Mouse (Mus musculus): Measurements from ENCODE around the gene Ext2. TPM values are rescaled to one million over a fixed set of nuclear protein-coding genes. Genes with fewer than 3 reads are reported as not detected.

Gene Ext2
- total and polyA plus RNA-seq, 3 experiments, result 28.9 to 44.0 (median 43.8) TPM

- Histone ChIP-seq H3K79me2 (replicated peaks; ENCODE audit: control insufficient read depth, insufficient read depth, low read length) (no peaks in the 10 kb centered on the region), H3K4me3 (no peak overlapping the region), H3K27me3 (ENCODE audit: control insufficient read depth, insufficient read depth, low read length) (no peaks in the 10 kb centered on the region), H3K36me3 (ENCODE audit: control insufficient read depth, insufficient read depth, low read length) (no peaks in the 10 kb centered on the region), H3K27ac (no peak overlapping the region), H3K4me1 (ENCODE audit: control insufficient read depth, insufficient read depth, low read length) (no peaks in the 10 kb centered on the region), H3K9ac (ENCODE audit: low read depth, low read length) (no peak overlapping the region)
- intact Hi-C loops (cut with DNase I), result no loop called here
- WGBS, result 94% methylated on average over 3 of the region's 3 CpGs
- TF ChIP-seq CTCF (IDR thresholded peaks at IDR 0.05) (no peak), POLR2A (IDR thresholded peaks at IDR 0.05; ENCODE audit: insufficient read depth, low read depth, low read length) (no peak), EP300 (IDR thresholded peaks at IDR 0.05; ENCODE audit: insufficient read depth, low read depth, low read length) (no peak)
- DNase-seq, result no peak
Observed at GRCm38 (mm10) chr2:93760389-93760788, 62.0 kb downstream of the Ext2 start.

- intact Hi-C loops (cut with DNase I), result no loop called here
- Histone ChIP-seq H3K36me3 (ENCODE audit: control insufficient read depth, insufficient read depth, low read length) (no peaks in the 10 kb centered on the region), H3K27me3 (ENCODE audit: control insufficient read depth, insufficient read depth, low read length) (no peaks in the 10 kb centered on the region), H3K79me2 (replicated peaks; ENCODE audit: control insufficient read depth, insufficient read depth, low read length) (no peaks in the 10 kb centered on the region), H3K27ac (no peak overlapping the region), H3K9ac (ENCODE audit: low read depth, low read length) (no peak overlapping the region), H3K4me3 (no peak overlapping the region), H3K4me1 (ENCODE audit: control insufficient read depth, insufficient read depth, low read length) (0 out of 2 replicates have a peak, but pooled peaks cover 2% of the 10 kb centered on the region)
- 58% methylated on average over 7 of the region's 7 CpGs for WGBS
- no peak for TF ChIP-seq POLR2A (IDR thresholded peaks at IDR 0.05; ENCODE audit: insufficient read depth, low read depth, low read length)
- TF ChIP-seq EP300 (IDR thresholded peaks at IDR 0.05; ENCODE audit: insufficient read depth, low read depth, low read length), result no peak
- TF ChIP-seq CTCF (IDR thresholded peaks at IDR 0.05), result no peak
- no peak for DNase-seq
Observed at GRCm38 (mm10) chr2:93759173-93759572, 63.2 kb downstream of the Ext2 start.

- Histone ChIP-seq H3K4me3 (no peak overlapping the region), H3K36me3 (ENCODE audit: control insufficient read depth, insufficient read depth, low read length) (no peaks in the 10 kb centered on the region), H3K79me2 (replicated peaks; ENCODE audit: control insufficient read depth, insufficient read depth, low read length) (no peaks in the 10 kb centered on the region), H3K27me3 (ENCODE audit: control insufficient read depth, insufficient read depth, low read length) (no peaks in the 10 kb centered on the region), H3K9ac (ENCODE audit: low read depth, low read length) (no peak overlapping the region), H3K4me1 (ENCODE audit: control insufficient read depth, insufficient read depth, low read length) (0 out of 2 replicates have a peak, but pooled peaks cover 2% of the 10 kb centered on the region), H3K27ac (no peak overlapping the region)
- no peak for DNase-seq
- intact Hi-C loops (cut with DNase I), result no loop called here
- no peak for TF ChIP-seq POLR2A (IDR thresholded peaks at IDR 0.05; ENCODE audit: insufficient read depth, low read depth, low read length)
- TF ChIP-seq CTCF (IDR thresholded peaks at IDR 0.05), result no peak
- no peak for TF ChIP-seq EP300 (IDR thresholded peaks at IDR 0.05; ENCODE audit: insufficient read depth, low read depth, low read length)
- WGBS, result 83% methylated on average over 6 of the region's 6 CpGs
Observed at GRCm38 (mm10) chr2:93758298-93758697, 64.1 kb downstream of the Ext2 start.

- Histone ChIP-seq H3K27me3 (ENCODE audit: control insufficient read depth, insufficient read depth, low read length) (no peaks in the 10 kb centered on the region), H3K27ac (no peak overlapping the region), H3K4me3 (no peak overlapping the region), H3K79me2 (replicated peaks; ENCODE audit: control insufficient read depth, insufficient read depth, low read length) (no peaks in the 10 kb centered on the region), H3K36me3 (ENCODE audit: control insufficient read depth, insufficient read depth, low read length) (no peaks in the 10 kb centered on the region), H3K4me1 (ENCODE audit: control insufficient read depth, insufficient read depth, low read length) (0 out of 2 replicates have a peak, but pooled peaks cover 2% of the 10 kb centered on the region), H3K9ac (ENCODE audit: low read depth, low read length) (no peak overlapping the region)
- TF ChIP-seq CTCF (IDR thresholded peaks at IDR 0.05) (no peak), POLR2A (IDR thresholded peaks at IDR 0.05; ENCODE audit: insufficient read depth, low read depth, low read length) (no peak), EP300 (IDR thresholded peaks at IDR 0.05; ENCODE audit: insufficient read depth, low read depth, low read length) (no peak)
- WGBS, result 92% methylated on average over 2 of the region's 2 CpGs
- no peak for DNase-seq
- intact Hi-C loops (cut with DNase I), result no loop called here
Observed at GRCm38 (mm10) chr2:93754366-93754765, 68.0 kb downstream of the Ext2 start.

GRCm38 (mm10) chr2:93753147-93753758 is 69.1 kb downstream of the Ext2 start:
- Histone ChIP-seq H3K36me3 (ENCODE audit: control insufficient read depth, insufficient read depth, low read length) (no peaks in the 10 kb centered on the region), H3K9ac (ENCODE audit: low read depth, low read length) (no peak overlapping the region), H3K79me2 (replicated peaks; ENCODE audit: control insufficient read depth, insufficient read depth, low read length) (no peaks in the 10 kb centered on the region), H3K4me1 (ENCODE audit: control insufficient read depth, insufficient read depth, low read length) (0 out of 2 replicates have a peak, but pooled peaks cover 2% of the 10 kb centered on the region), H3K4me3 (no peak overlapping the region), H3K27ac (no peak overlapping the region), H3K27me3 (ENCODE audit: control insufficient read depth, insufficient read depth, low read length) (no peaks in the 10 kb centered on the region)
- intact Hi-C loops (cut with DNase I), result no loop called here
- TF ChIP-seq CTCF (IDR thresholded peaks at IDR 0.05) (no peak), EP300 (IDR thresholded peaks at IDR 0.05; ENCODE audit: insufficient read depth, low read depth, low read length) (no peak), POLR2A (IDR thresholded peaks at IDR 0.05; ENCODE audit: insufficient read depth, low read depth, low read length) (no peak)
- DNase-seq, result no peak
- 64% methylated on average over 6 of the region's 6 CpGs for WGBS

GRCm38 (mm10) chr2:93749709-93750108 is 72.7 kb downstream of the Ext2 start:
- 54% methylated on average over 4 of the region's 4 CpGs for WGBS
- intact Hi-C loops (cut with DNase I), result no loop called here
- DNase-seq, result no peak

More at GRCm38 (mm10) chr2:93749709-93750108, 72.7 kb downstream of the Ext2 start:
- H3K27ac ChIP-seq, result no peak overlapping the region
- no peak overlapping the region for H3K4me3 ChIP-seq
- no peaks in the 10 kb centered on the region for H3K27me3 ChIP-seq (ENCODE audit: control insufficient read depth, insufficient read depth, low read length)
- no peaks in the 10 kb centered on the region for H3K4me1 ChIP-seq (ENCODE audit: control insufficient read depth, insufficient read depth, low read length)
- H3K36me3 ChIP-seq (ENCODE audit: control insufficient read depth, insufficient read depth, low read length), result no peaks in the 10 kb centered on the region
- H3K79me2 ChIP-seq (replicated peaks; ENCODE audit: control insufficient read depth, insufficient read depth, low read length), result no peaks in the 10 kb centered on the region
- TF ChIP-seq CTCF (IDR thresholded peaks at IDR 0.05) (no peak), POLR2A (IDR thresholded peaks at IDR 0.05; ENCODE audit: insufficient read depth, low read depth, low read length) (no peak), EP300 (IDR thresholded peaks at IDR 0.05; ENCODE audit: insufficient read depth, low read depth, low read length) (no peak)
- no peak overlapping the region for H3K9ac ChIP-seq (ENCODE audit: low read depth, low read length)

Measured in heart, adult 2 months (tissue).